Mouse (Mus musculus) lung, postnatal 0 days (tissue): ENCODE results near the gene Stra6.

Experiments used
- CTCF ChIP-seq: IDR thresholded peaks from 2 replicates; pipeline ENCODE4 v1.5.1; 2016; ENCODE audit warnings: antibody characterized with exemption, mild to moderate bottlenecking
- EP300 ChIP-seq: IDR thresholded peaks from 2 replicates; pipeline ENCODE4 v1.6.1; 2016; ENCODE audit warnings: antibody characterized with exemption, mild to moderate bottlenecking, control low read depth

DNA sequence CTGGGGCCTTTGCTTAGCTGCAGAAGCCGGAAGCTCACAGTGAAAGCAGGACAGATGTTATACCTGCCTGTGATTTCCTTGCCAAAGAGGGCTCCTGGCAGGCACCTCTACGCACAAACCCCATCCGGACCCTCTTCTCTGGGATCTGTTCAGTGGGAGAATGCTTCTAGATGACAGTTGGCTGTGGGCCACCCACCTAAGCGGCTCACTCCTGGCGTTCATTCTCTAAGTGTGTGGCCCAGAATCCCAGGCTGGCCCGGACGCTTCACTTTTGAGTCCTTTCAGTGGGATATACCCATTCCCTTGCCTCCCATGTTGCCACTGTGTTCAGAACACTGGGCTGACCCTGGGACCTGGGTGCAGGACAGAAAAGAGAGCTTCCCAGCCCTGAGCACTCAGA lies 23.3 kb downstream of the Stra6 start:
- no peak for TF ChIP-seq CTCF
- TF ChIP-seq EP300, result no peak
